Mouse (Mus musculus): Measurements from ENCODE around the gene Ripk1. TPM values are rescaled to one million over a fixed set of nuclear protein-coding genes. Genes with fewer than 3 reads are reported as not detected.
"Not testable (repeated sequence)": the region's sequence is repeated elsewhere in the genome, so short reads cannot be mapped to it uniquely, and the experiment has no call there.

Ripk1 gene
- total and polyA plus RNA-seq, 2 experiments from 2014 or later = 4.8 to 6.4 TPM

DNA sequence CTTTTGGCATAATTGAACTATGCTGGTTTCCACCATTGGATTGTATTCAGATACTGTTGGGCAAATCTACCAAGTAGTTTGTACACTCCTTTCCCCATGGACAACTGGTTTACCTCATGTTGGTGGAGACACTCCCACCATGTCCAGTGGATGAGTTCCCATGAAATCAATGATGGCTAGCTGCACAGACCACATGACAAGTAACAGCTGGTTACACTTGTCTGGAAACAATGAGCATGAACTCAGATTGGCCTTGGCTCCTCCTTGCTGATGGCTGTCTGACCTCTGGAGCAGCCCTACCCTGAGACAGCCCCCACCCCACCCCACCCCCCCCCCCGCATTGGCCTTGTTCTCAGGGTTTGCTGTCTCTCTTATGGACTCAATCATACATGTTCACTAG lies 55.1 kb downstream of the Ripk1 start:
- no peak overlapping the region for H3K4me3 ChIP-seq (ENCODE audit: low read length)
- no peak overlapping the region for H3K9ac ChIP-seq (replicated peaks; ENCODE audit: low read length)
- H3K27ac ChIP-seq = no peak overlapping the region
- H3K27me3 ChIP-seq (ENCODE audit: insufficient read depth, low read length) = no peaks in the 10 kb centered on the region
- no peak for ATAC-seq
- peaks cover 18% of the 10 kb centered on the region; the same call in 1 of the 2 replicates for H3K36me3 ChIP-seq (ENCODE audit: insufficient read depth, low read length)
- H3K4me2 ChIP-seq (ENCODE audit: low read depth, low read length) = no peak overlapping the region
- WGBS = 86% methylated on average over 1 of the region's 1 CpGs
- DNase-seq (ENCODE audit: low spot score) = no peak
- no peak for TF ChIP-seq CTCF (IDR thresholded peaks at IDR 0.05; ENCODE audit: low read depth)
- H3K4me1 ChIP-seq (ENCODE audit: insufficient read depth, low read length) = no peaks in the 10 kb centered on the region
- no peaks in the 10 kb centered on the region for H3K9me3 ChIP-seq (ENCODE audit: low read length)

DNA sequence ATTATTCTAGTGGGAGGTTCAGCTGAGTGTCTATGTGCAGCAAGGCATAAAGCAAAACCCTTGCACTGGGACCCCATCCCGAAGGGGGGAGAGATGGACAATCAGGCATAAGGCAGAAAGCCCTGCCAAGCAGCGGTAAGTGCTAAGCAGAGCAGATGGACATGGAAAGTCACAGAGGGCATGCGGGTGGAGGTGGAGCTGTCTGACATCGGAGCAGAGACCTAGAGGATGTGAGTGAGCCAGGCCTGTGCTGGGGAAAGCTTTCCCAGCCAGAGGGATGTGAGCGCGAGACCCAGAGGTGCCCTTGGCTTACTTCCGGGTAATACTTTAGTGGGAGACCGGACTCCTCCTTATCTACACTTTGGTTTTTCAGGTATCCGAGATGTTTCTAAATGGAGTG lies 57.9 kb downstream of the Ripk1 start:
- no peak overlapping the region for H3K27ac ChIP-seq
- no peaks in the 10 kb centered on the region for H3K9me3 ChIP-seq (ENCODE audit: low read length)
- DNase-seq (ENCODE audit: low spot score) = peak; percentile 39
- H3K4me2 ChIP-seq (ENCODE audit: low read depth, low read length) = no peak overlapping the region
- H3K27me3 ChIP-seq (ENCODE audit: insufficient read depth, low read length) = no peaks in the 10 kb centered on the region
- ATAC-seq = peak; percentile 83
- no peak for TF ChIP-seq CTCF (IDR thresholded peaks at IDR 0.05; ENCODE audit: low read depth)
- H3K36me3 ChIP-seq (ENCODE audit: insufficient read depth, low read length) = peaks cover 13% of the 10 kb centered on the region; the same call in 1 of the 2 replicates
- no peaks in the 10 kb centered on the region for H3K4me1 ChIP-seq (ENCODE audit: insufficient read depth, low read length)
- H3K4me3 ChIP-seq (ENCODE audit: low read length) = no peak overlapping the region
- 75% methylated on average over 9 of the region's 9 CpGs for WGBS
- no peak overlapping the region for H3K9ac ChIP-seq (replicated peaks; ENCODE audit: low read length)

DNA sequence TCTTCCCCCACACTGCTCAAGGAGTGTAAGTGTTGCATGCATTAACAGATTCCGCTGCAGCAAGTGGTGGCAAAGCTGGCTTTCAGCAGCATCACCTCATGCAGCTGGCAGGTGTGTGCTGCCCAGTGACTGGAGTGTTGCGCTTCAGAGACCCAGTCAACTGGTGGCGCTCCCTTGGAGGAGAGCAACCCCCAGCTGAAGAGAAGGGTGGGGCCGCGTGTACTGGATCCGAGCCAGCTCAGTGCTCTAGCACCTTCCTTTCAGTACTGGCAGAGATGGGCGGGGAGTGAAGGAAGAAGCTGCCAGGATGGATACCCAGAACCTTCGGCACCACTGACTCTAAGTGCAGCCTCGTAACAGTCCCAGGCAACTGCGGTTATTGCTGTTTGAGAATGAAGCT lies 60.3 kb downstream of the Ripk1 start:
- no peak overlapping the region for H3K4me2 ChIP-seq (ENCODE audit: low read depth, low read length)
- H3K27me3 ChIP-seq (ENCODE audit: insufficient read depth, low read length) = no peaks in the 10 kb centered on the region
- 90% methylated on average over 10 of the region's 10 CpGs for WGBS
- H3K27ac ChIP-seq = no peak overlapping the region
- DNase-seq (ENCODE audit: low spot score) = no peak
- TF ChIP-seq CTCF (IDR thresholded peaks at IDR 0.05; ENCODE audit: low read depth) = no peak
- no peak for ATAC-seq
- no peak overlapping the region for H3K9ac ChIP-seq (replicated peaks; ENCODE audit: low read length)
- H3K36me3 ChIP-seq (ENCODE audit: insufficient read depth, low read length) = 0 out of 2 replicates have a peak, but pooled peaks cover 6% of the 10 kb centered on the region
- no peaks in the 10 kb centered on the region for H3K9me3 ChIP-seq (ENCODE audit: low read length)
- H3K4me1 ChIP-seq (ENCODE audit: insufficient read depth, low read length) = no peaks in the 10 kb centered on the region
- H3K4me3 ChIP-seq (ENCODE audit: low read length) = no peak overlapping the region

DNA sequence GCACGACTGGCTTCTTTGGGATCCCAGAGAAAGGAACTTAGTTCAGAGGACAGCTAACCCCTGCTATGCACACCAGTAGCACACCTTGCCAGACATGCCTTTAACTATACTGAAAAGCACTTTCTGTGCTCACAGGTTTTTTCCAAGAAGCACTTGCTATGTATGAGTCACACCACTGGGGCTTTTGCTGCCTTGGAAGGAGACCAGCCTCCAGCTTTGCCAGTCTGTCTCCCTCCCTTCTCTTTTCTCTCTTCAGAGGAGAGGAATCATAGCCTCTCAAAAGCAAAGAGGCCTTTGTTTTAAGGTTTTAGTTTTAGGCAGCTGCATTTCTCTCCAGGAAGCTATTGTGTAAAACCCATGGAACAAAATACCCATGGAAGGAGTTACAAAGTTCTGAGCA lies 64.2 kb downstream of the Ripk1 start:
- 52% methylated on average over 1 of the region's 1 CpGs for WGBS
- H3K4me3 ChIP-seq (ENCODE audit: low read length) = no peak overlapping the region

DNA sequence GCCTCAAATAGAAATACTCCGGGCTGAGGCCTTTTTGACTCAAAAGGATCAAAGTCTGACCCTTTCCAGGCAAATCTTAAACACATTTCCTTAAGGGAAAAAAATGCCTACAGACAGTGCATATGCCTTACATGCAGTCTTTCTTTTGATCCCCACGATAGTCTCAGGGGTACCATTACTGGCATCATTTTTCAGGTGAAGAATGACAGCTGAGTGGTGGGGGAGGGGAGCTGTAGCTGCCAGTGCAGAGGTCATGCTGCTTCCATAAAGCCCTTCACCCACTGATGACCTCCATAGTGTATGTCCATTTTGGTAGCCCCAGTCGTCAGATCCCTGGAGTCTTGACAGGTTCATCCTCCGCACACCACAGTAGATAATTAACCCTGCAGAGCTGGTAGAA lies 68.1 kb downstream of the Ripk1 start:
- Histone ChIP-seq H3K9ac (replicated peaks; ENCODE audit: low read length) (no peak overlapping the region), H3K4me3 (ENCODE audit: low read length) (no peak overlapping the region), H3K9me3 (ENCODE audit: low read length) (no peaks in the 10 kb centered on the region), H3K36me3 (ENCODE audit: insufficient read depth, low read length) (no peaks in the 10 kb centered on the region; the same call in 1 of the 2 replicates), H3K27me3 (ENCODE audit: insufficient read depth, low read length) (no peaks in the 10 kb centered on the region), H3K27ac (no peak overlapping the region), H3K4me2 (ENCODE audit: low read depth, low read length) (no peak overlapping the region), H3K4me1 (ENCODE audit: insufficient read depth, low read length) (no peaks in the 10 kb centered on the region)
- ATAC-seq (no peak), DNase-seq (ENCODE audit: low spot score) (no peak)
- 65% methylated on average over 4 of the region's 4 CpGs for WGBS
- TF ChIP-seq CTCF (IDR thresholded peaks at IDR 0.05; ENCODE audit: low read depth) = no peak

More for the DNA sequence above, 64.2 kb downstream of the Ripk1 start:
- TF ChIP-seq CTCF (IDR thresholded peaks at IDR 0.05; ENCODE audit: low read depth) = 0 out of 2 replicates have a peak, but pooled peaks have one; percentile 11
- 0 out of 2 replicates have a peak, but pooled peaks cover 2% of the 10 kb centered on the region for H3K36me3 ChIP-seq (ENCODE audit: insufficient read depth, low read length)
- H3K27me3 ChIP-seq (ENCODE audit: insufficient read depth, low read length) = no peaks in the 10 kb centered on the region
- no peak overlapping the region for H3K9ac ChIP-seq (replicated peaks; ENCODE audit: low read length)
- H3K27ac ChIP-seq = no peak overlapping the region
- DNase-seq (ENCODE audit: low spot score) = peak; percentile 42
- no peak for ATAC-seq
- no peaks in the 10 kb centered on the region for H3K9me3 ChIP-seq (ENCODE audit: low read length)
- no peak overlapping the region for H3K4me2 ChIP-seq (ENCODE audit: low read depth, low read length)
- no peaks in the 10 kb centered on the region for H3K4me1 ChIP-seq (ENCODE audit: insufficient read depth, low read length)

DNA sequence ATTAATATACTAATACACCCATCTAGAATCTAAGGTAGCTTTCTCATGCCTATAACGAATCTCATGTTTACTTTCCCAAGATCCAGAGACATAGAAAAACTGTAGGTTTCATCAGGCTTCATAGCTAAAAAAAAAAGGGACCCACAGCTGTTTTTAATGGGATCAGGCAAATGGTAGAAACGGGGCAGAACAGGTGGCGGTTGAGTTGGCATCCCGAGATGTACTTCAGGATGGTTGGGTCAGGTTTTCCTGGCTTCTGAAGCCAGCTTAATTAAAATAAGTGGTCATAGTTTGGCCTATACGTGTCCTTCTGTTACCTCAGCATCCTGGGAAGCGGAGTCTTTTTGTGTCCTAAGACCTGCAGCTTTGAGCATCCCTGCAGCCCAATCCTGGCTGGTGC lies 69.7 kb downstream of the Ripk1 start:
- no peak overlapping the region for H3K4me2 ChIP-seq (ENCODE audit: low read depth, low read length)
- H3K27me3 ChIP-seq (ENCODE audit: insufficient read depth, low read length) = no peaks in the 10 kb centered on the region
- no peaks in the 10 kb centered on the region; the same call in 1 of the 2 replicates for H3K36me3 ChIP-seq (ENCODE audit: insufficient read depth, low read length)
- no peak overlapping the region for H3K9ac ChIP-seq (replicated peaks; ENCODE audit: low read length)
- DNase-seq (ENCODE audit: low spot score) (no peak), ATAC-seq (no peak)
- no peaks in the 10 kb centered on the region for H3K9me3 ChIP-seq (ENCODE audit: low read length)
- no peak overlapping the region for H3K4me3 ChIP-seq (ENCODE audit: low read length)
- no peak for TF ChIP-seq CTCF (IDR thresholded peaks at IDR 0.05; ENCODE audit: low read depth)
- no peaks in the 10 kb centered on the region for H3K4me1 ChIP-seq (ENCODE audit: insufficient read depth, low read length)
- 78% methylated on average over 6 of the region's 6 CpGs for WGBS
- no peak overlapping the region for H3K27ac ChIP-seq

DNA sequence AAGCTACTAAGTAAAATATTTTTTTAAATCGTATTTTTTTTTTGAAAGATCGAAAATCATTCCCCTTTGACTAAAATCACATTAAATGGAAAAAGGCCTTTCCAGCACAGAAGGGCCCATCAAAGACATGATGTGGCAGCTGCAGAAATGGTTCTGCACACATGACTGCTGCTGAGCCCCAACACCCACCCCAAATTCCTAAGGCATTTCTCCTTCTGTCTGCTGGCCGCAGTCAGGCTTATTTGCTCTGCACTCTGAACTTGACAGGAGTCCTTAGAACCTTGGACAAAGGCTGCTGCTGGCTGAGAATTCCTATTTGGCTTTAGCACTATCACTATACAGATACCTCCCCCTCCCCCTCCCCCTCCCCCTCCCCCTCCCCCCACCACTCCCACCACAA lies 70.7 kb downstream of the Ripk1 start:
- no peaks in the 10 kb centered on the region for H3K4me1 ChIP-seq (ENCODE audit: insufficient read depth, low read length)
- ATAC-seq (no peak), DNase-seq (ENCODE audit: low spot score) (no peak)
- no peaks in the 10 kb centered on the region for H3K9me3 ChIP-seq (ENCODE audit: low read length)
- no peak overlapping the region for H3K9ac ChIP-seq (replicated peaks; ENCODE audit: low read length)
- H3K27ac ChIP-seq = no peak overlapping the region
- H3K4me2 ChIP-seq (ENCODE audit: low read depth, low read length) = no peak overlapping the region
- no peak for TF ChIP-seq CTCF (IDR thresholded peaks at IDR 0.05; ENCODE audit: low read depth)
- H3K27me3 ChIP-seq (ENCODE audit: insufficient read depth, low read length) = no peaks in the 10 kb centered on the region
- 59% methylated on average over 3 of the region's 3 CpGs for WGBS
- no peaks in the 10 kb centered on the region; the same call in 1 of the 2 replicates for H3K36me3 ChIP-seq (ENCODE audit: insufficient read depth, low read length)
- H3K4me3 ChIP-seq (ENCODE audit: low read length) = no peak overlapping the region

DNA sequence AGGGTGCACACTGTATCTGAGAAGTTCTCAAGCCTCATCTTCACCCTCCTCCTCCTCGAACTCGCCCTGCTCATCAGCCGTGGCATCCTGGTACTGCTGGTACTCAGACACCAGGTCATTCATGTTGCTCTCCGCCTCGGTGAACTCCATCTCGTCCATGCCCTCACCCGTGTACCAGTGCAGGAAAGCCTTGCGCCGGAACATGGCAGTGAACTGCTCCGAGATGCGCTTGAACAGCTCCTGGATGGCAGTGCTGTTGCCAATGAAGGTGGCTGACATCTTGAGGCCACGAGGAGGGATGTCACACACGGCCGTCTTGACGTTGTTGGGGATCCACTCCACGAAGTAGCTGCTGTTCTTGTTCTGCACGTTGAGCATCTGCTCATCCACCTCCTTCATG lies 72.3 kb downstream of the Ripk1 start:
- not testable (repeated sequence) for H3K4me2 ChIP-seq (ENCODE audit: low read depth, low read length); H3K9me3 ChIP-seq (ENCODE audit: low read length); H3K4me3 ChIP-seq (ENCODE audit: low read length); H3K36me3 ChIP-seq (ENCODE audit: insufficient read depth, low read length); ATAC-seq; H3K9ac ChIP-seq (replicated peaks; ENCODE audit: low read length); H3K4me1 ChIP-seq (ENCODE audit: insufficient read depth, low read length); H3K27ac ChIP-seq; H3K27me3 ChIP-seq (ENCODE audit: insufficient read depth, low read length); DNase-seq (ENCODE audit: low spot score)
- WGBS = 90% methylated on average over 9 of the region's 17 CpGs

DNA sequence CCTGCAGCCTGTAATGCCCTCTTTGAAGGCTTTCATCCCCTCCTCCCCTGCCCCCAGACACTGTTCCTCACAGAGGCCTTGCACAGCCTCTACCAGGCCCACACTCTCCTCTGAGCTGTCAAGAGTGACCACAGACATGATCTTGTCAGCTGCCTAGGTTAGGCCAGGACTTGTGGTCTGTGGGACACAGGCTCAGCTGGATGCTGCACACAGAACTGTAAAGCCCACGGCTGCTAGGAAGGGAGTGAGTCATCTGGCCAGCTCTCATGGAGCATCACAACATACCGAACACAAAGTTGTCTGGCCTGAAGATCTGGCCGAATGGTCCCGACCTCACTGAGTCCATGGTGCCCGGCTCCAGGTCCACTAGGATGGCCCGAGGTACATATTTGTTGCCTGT lies 73.7 kb downstream of the Ripk1 start:
- not testable (repeated sequence) for H3K4me1 ChIP-seq (ENCODE audit: insufficient read depth, low read length); H3K36me3 ChIP-seq (ENCODE audit: insufficient read depth, low read length); DNase-seq (ENCODE audit: low spot score); H3K9me3 ChIP-seq (ENCODE audit: low read length); ATAC-seq; H3K27me3 ChIP-seq (ENCODE audit: insufficient read depth, low read length)
- WGBS = 53% methylated on average over 6 of the region's 6 CpGs
- H3K4me3 ChIP-seq (ENCODE audit: low read length) = peak overlapping the region; percentile 91
- H3K9ac ChIP-seq (replicated peaks; ENCODE audit: low read length) = peak overlapping the region; percentile 97; the same call in 1 of the 2 replicates
- H3K27ac ChIP-seq = peak overlapping the region; percentile 96
- H3K4me2 ChIP-seq (ENCODE audit: low read depth, low read length) = peak overlapping the region; percentile 78
